Mouse (Mus musculus) forebrain, postnatal 0 days (tissue): ENCODE measurements around the gene Mboat2. TPM values are rescaled to one million over a fixed set of nuclear protein-coding genes. Genes with fewer than 3 reads are reported as not detected.

Source experiments
- ATAC-seq: fragments of 200-750 bp; cut with Nextera tagmentation; 2 replicates; pipeline ENCODE4 v1.8.0; 2017; ENCODE audit warnings: mild to moderate bottlenecking, moderate library complexity
- DNase-seq: peaks from one replicate; pipeline ENCODE4 v3.0.0-alpha.2; 2015
- H3K27ac ChIP-seq: fragments of 300-500 bp; sonication (generic); 2 replicates; pipeline ENCODE4 v1.5.1; 2014; ENCODE audit warnings: low read depth, mild to moderate bottlenecking, antibody characterized with exemption, low read length, moderate library complexity, mixed read lengths
- H3K27me3 ChIP-seq: fragments of 300-500 bp; sonication (generic); 2 replicates; pipeline ENCODE4 v1.6.1; 2014; ENCODE audit warnings: mild to moderate bottlenecking, low read length, mixed read lengths; ENCODE audit not compliant: insufficient read depth
- H3K36me3 ChIP-seq: fragments of 300-500 bp; sonication (generic); 2 replicates; pipeline ENCODE4 v1.6.1; 2014; ENCODE audit warnings: mild to moderate bottlenecking, moderate library complexity; ENCODE audit not compliant: insufficient read depth
- H3K4me1 ChIP-seq: fragments of 300-500 bp; sonication (generic); 2 replicates; pipeline ENCODE4 v1.6.1; 2014; ENCODE audit warnings: antibody characterized with exemption; ENCODE audit not compliant: insufficient read depth
- H3K4me2 ChIP-seq: fragments of 300-500 bp; sonication (generic); 2 replicates; pipeline ENCODE4 v1.6.1; 2014; ENCODE audit warnings: low read depth, mild to moderate bottlenecking, moderate library complexity
- H3K4me3 ChIP-seq: fragments of 300-500 bp; sonication (generic); 2 replicates; pipeline ENCODE4 v1.5.1; 2014; ENCODE audit warnings: low read depth, low read length, mixed read lengths
- H3K9ac ChIP-seq: fragments of 300-500 bp; sonication (generic); 2 replicates; pipeline ENCODE4 v1.6.1; 2014; ENCODE audit warnings: mild to moderate bottlenecking
- H3K9me3 ChIP-seq: fragments of 300-500 bp; sonication (generic); 2 replicates; pipeline ENCODE4 v1.6.1; 2016; ENCODE audit warnings: low read length
- CTCF ChIP-seq: sonication (generic); IDR thresholded peaks from 2 replicates; pipeline ENCODE4 v1.5.1; 2016; ENCODE audit warnings: antibody characterized with exemption, control low read depth, low read depth
- WGBS: fragments of 180-500 bp; shearing (Covaris S2); extraction: QIAGEN DNeasy Blood & Tissue Kit; methylation state at CpG from one replicate; pipeline ENCODE4 v1.1.7; 2014; 5-methylcytosine and 5-hydroxymethylcytosine counted together
- polyA plus RNA-seq: library from polyadenylated mRNA; unstranded; fragments of >200 nt; fragmentation: Nextera tagmentation; extraction: Ambion mirVana; gene quantifications from 2 replicates; pipeline ENCODE4 v1.2.1, GENCODE M21; 2015
- total RNA-seq: library from RNA; depleted of rRNA; stranded (reverse); fragments of >200 nt; gene quantifications from 2 replicates; pipeline ENCODE4 v1.2.3, GENCODE M21; 2014

The Mboat2 gene
- total and polyA plus RNA-seq, 2 experiments from 2014 or later, result 69.3 to 73.2 TPM

DNA sequence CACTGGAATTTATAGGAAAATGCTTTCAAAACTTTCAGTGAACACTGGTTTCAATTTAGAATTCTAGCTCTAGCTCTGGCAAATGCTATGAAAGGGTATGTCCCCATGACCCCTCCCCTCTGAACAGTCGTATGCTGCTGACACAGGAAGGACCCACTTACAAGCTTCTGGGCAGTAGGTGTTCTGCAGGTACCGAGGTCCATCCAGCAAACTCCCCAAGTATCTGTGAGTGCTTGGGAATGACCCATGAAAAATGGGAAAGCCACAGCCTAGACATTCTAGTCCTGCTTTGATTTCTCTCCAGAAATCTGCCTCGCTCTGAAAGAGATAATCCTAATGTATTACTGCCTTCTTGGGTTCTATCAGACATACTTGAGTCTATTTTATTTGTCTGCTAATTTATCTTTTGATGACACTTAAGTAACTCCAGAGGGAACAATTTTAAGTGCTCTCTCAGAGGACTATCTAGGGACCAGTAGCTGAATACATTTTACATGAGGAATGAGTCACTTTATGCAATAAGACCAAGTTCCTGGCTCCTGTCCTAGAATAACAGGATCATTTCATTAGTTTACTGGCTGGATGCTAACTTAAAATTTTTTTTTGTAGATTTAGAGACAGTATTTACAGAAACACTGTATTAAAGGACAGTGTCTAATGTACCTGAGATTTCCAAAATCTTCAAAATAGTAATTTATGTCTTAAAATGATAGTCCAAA, 6.9 kb upstream of the Mboat2 start:
- no peaks in the 10 kb centered on the region for H3K9me3 ChIP-seq
- no peaks in the 10 kb centered on the region for H3K36me3 ChIP-seq
- TF ChIP-seq CTCF, result no peak
- H3K4me3 ChIP-seq, result no peak overlapping the region
- H3K27ac ChIP-seq, result no peak overlapping the region
- no peak overlapping the region for H3K4me2 ChIP-seq
- no peak for ATAC-seq
- no peak overlapping the region for H3K9ac ChIP-seq
- DNase-seq, result no peak
- 87% methylated on average over 3 of the region's 3 CpGs for WGBS
- H3K4me1 ChIP-seq, result no peaks in the 10 kb centered on the region
- no peaks in the 10 kb centered on the region for H3K27me3 ChIP-seq

DNA sequence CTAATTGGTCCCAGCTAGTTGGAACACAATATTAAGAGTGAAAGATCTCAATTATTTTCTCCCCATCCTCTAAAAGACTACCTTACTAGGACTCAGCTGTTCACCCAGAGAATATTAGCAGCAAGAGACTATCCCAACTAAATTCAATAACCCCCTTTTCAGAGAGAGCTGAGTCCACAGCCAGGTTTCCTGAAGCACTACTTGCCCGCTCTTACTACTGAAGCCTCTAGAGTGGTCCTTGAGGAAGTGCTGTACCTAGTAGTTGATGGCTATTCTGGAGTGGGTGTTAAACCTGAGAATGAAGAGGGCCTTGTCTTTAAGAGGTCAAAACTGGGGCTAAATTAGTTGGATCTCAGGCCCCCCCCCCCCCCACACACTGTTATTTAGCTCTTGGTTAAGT, 593 bp upstream of the Mboat2 start:
- Histone ChIP-seq H3K4me3 (peak overlapping the region; percentile 97), H3K9me3 (no peaks in the 10 kb centered on the region), H3K27me3 (no peaks in the 10 kb centered on the region), H3K4me1 (peaks cover 15% of the 10 kb centered on the region), H3K9ac (peak overlapping the region; percentile 99), H3K27ac (peak overlapping the region; percentile 97; the same call in 1 of the 2 replicates), H3K36me3 (no peaks in the 10 kb centered on the region), H3K4me2 (peak overlapping the region; percentile 72)
- TF ChIP-seq CTCF, result no peak
- DNase-seq (peak; percentile 36), ATAC-seq (no peak)
- 33% methylated on average over 1 of the region's 1 CpGs for WGBS

DNA sequence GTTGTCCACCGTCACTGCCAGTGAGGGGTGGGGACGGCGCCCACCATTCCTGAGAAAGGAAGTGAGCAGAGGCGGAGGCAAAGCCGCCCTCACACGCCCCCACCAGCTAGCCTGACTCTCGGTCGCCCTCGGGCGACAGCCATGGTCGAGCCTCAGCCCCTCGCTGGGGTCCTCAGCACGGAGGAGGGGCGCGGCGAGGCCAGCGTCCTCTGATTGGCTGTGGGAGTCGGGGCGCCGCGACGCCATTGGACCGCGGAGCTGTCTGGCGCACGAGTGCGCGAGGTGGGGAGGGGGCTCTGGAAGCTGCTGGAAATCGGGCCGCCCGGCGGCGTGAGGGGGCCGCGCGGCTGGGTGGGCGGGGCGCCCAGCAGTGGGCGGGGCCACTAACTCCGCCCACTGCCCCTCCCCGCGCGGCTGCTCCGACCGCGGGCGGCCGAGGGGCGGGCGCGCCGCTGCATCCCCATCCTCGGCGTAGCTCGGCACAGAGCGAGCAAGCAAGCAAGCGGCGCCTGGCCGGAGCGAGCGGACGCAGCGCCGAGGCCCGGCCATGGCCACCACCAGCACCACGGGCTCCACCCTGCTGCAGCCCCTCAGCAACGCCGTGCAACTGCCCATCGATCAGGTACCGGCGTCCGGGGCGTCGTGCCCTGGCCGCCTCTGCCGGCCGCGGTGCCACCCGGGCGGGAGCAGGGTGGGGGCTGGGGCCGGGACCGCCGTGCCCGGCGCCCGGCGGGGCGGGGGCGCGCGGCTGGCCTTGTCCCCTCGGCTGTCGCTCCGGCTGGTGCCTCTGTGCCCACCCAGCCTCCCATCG, 679 bp downstream of the Mboat2 start:
- Histone ChIP-seq H3K4me1 (peaks cover 15% of the 10 kb centered on the region), H3K9me3 (no peaks in the 10 kb centered on the region), H3K27ac (peak overlapping the region; percentile 97), H3K4me3 (peak overlapping the region; percentile 97), H3K36me3 (no peaks in the 10 kb centered on the region), H3K27me3 (no peaks in the 10 kb centered on the region), H3K9ac (peak overlapping the region; percentile 99), H3K4me2 (peak overlapping the region; percentile 72)
- peak; percentile 78 for TF ChIP-seq CTCF
- ATAC-seq (peak; percentile 99), DNase-seq (peak; percentile 99)
- under 1% methylated on average over 80 of the region's 95 CpGs for WGBS

DNA sequence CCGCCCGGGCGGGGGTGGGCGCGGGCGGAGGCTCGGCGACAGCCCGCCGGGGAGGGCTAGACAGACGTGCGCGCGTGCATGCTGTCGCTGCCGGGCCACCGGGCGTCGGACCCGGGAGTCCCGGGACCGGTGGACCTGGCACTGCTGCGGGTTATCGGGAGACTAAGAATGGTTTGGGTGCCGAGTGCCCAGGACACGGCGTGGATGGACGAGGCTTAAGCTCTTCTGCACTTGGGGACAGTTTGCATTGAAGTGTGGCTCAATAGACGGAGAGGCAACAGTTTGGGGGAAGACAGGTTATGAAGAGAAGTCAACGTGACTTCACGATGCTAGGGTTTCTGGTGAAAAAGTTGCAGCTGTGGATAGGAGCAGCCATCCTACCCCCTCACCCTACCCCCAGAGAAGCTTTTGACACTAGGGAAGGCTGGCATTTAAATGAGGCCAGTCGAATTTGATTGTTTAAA, 1.3 kb downstream of the Mboat2 start:
- Histone ChIP-seq H3K9ac (peak overlapping the region; percentile 99), H3K4me1 (peaks cover 15% of the 10 kb centered on the region), H3K27me3 (no peaks in the 10 kb centered on the region), H3K4me3 (peak overlapping the region; percentile 97), H3K4me2 (peak overlapping the region; percentile 68), H3K36me3 (no peaks in the 10 kb centered on the region), H3K9me3 (no peaks in the 10 kb centered on the region), H3K27ac (peak overlapping the region; percentile 94)
- no peak for TF ChIP-seq CTCF
- ATAC-seq (no peak), DNase-seq (no peak)
- WGBS, result under 1% methylated on average over 32 of the region's 32 CpGs

DNA sequence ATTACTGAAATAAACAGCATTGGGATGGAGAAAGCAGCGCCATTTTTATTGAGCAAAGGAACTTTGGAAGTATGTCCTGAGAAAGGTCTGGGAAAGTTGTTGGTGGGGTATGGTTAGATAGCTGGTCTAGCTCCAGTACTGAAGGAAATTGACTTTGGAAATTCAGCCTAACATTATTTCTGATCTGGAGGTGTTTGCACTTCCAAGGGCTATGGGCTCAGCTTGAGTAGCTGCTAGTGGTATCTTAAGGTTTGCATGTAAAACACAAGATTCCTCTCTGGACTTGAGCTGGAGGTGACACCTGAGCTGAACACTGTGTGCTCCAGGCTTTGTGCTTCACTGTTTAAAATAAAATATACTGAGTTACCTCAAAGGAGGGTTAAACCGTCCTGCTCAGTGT, 1.8 kb downstream of the Mboat2 start:
- H3K9me3 ChIP-seq, result no peaks in the 10 kb centered on the region
- H3K27me3 ChIP-seq, result no peaks in the 10 kb centered on the region
- peaks cover 15% of the 10 kb centered on the region for H3K4me1 ChIP-seq
- H3K27ac ChIP-seq, result peak overlapping the region; percentile 94; the same call in 1 of the 2 replicates
- H3K4me3 ChIP-seq, result peak overlapping the region; percentile 97
- ATAC-seq (no peak), DNase-seq (no peak)
- peak overlapping the region; percentile 99 for H3K9ac ChIP-seq
- H3K36me3 ChIP-seq, result no peaks in the 10 kb centered on the region
- peak overlapping the region; percentile 68 for H3K4me2 ChIP-seq
- no peak for TF ChIP-seq CTCF
- 13% methylated on average over 2 of the region's 2 CpGs for WGBS

DNA sequence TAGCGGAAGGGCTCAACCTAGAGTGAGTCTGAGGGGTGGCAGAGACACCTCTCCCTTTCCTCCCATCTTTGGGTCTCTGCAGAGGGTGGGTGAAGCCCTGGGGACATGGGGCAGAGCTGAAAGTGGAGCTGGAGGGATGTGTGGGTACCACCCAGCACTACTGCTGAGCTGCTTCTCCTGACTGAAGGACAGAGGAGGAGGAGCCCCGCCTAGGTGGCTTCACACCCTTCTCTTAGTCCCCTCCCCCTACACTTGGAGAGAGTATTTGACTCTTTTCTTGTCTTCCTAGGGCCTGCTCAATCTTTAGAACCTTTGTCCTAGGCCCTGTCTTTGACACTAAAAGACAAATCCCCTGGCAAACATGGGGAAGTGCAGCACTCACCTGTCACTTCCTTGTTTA, 7.3 kb downstream of the Mboat2 start:
- 65% methylated on average over 2 of the region's 2 CpGs for WGBS
- H3K36me3 ChIP-seq, result no peaks in the 10 kb centered on the region
- no peak overlapping the region for H3K4me2 ChIP-seq
- ATAC-seq (no peak), DNase-seq (no peak)
- no peaks in the 10 kb centered on the region for H3K9me3 ChIP-seq
- no peak overlapping the region for H3K4me3 ChIP-seq
- H3K27ac ChIP-seq, result no peak overlapping the region
- no peak overlapping the region for H3K9ac ChIP-seq
- H3K27me3 ChIP-seq, result no peaks in the 10 kb centered on the region
- TF ChIP-seq CTCF, result no peak
- H3K4me1 ChIP-seq, result peaks cover 17% of the 10 kb centered on the region
